Mouse (Mus musculus) 3134 (cell line): ENCODE data around the gene Stard3nl.

Source experiments
- DNase-seq: peaks from one replicate; pipeline ENCODE4 v3.0.0-alpha.2; 2011; ENCODE audit warnings: low spot score; ENCODE audit not compliant: insufficient read length; ENCODE audit errors: extremely low read depth

The Stard3nl gene

GRCm38 (mm10) chr13:19395688-19396354 lies at the start of gene Stard3nl:
Gene Stard3nl, minus strand, starts transcription at chr13:19395795.
- DNase-seq: peak; percentile 97

- DNase-seq: no peak
Measured at GRCm38 (mm10) chr13:19438040-19438439, 42.4 kb upstream of the Stard3nl start.

- DNase-seq: no peak
Measured at GRCm38 (mm10) chr13:19429812-19430370, 34.3 kb upstream of the Stard3nl start.

- DNase-seq: no peak
Measured at GRCm38 (mm10) chr13:19428076-19428475, 32.5 kb upstream of the Stard3nl start.

- DNase-seq: no peak
Measured at GRCm38 (mm10) chr13:19424563-19424962, 29.0 kb upstream of the Stard3nl start.

GRCm38 (mm10) chr13:19422521-19422920 lies 26.9 kb upstream of the Stard3nl start:
- no peak for DNase-seq

- DNase-seq: no peak
Measured at GRCm38 (mm10) chr13:19417885-19418521, 22.4 kb upstream of the Stard3nl start.

- DNase-seq: no peak
Measured at GRCm38 (mm10) chr13:19415894-19416531, 20.4 kb upstream of the Stard3nl start.

- no peak for DNase-seq
Measured at GRCm38 (mm10) chr13:19415337-19415736, 19.7 kb upstream of the Stard3nl start.

- no peak for DNase-seq
Measured at GRCm38 (mm10) chr13:19412334-19412939, 16.8 kb upstream of the Stard3nl start.

- no peak for DNase-seq
Measured at GRCm38 (mm10) chr13:19411886-19412285, 16.3 kb upstream of the Stard3nl start.

GRCm38 (mm10) chr13:19410694-19411093 lies 15.1 kb upstream of the Stard3nl start:
- no peak for DNase-seq

- DNase-seq: no peak
Measured at GRCm38 (mm10) chr13:19407953-19408352, 12.4 kb upstream of the Stard3nl start.

- DNase-seq: no peak
Measured at GRCm38 (mm10) chr13:19404623-19405022, 9.0 kb upstream of the Stard3nl start.

GRCm38 (mm10) chr13:19394798-19395687 lies 552 bp downstream of the Stard3nl start:
- no peak for DNase-seq

GRCm38 (mm10) chr13:19394171-19394570 lies 1.4 kb downstream of the Stard3nl start:
- DNase-seq: peak; percentile 16

GRCm38 (mm10) chr13:19393731-19394130 lies 1.9 kb downstream of the Stard3nl start:
- no peak for DNase-seq

GRCm38 (mm10) chr13:19391608-19392007 lies 4.0 kb downstream of the Stard3nl start:
- DNase-seq: no peak

- no peak for DNase-seq
Measured at GRCm38 (mm10) chr13:19390296-19390695, 5.3 kb downstream of the Stard3nl start.

- no peak for DNase-seq
Measured at GRCm38 (mm10) chr13:19389896-19390295, 5.7 kb downstream of the Stard3nl start.
